Mouse (Mus musculus): ENCODE results near the gene Camk2b. TPM values are rescaled to one million over a fixed set of nuclear protein-coding genes. Genes with fewer than 3 reads are reported as not detected.

The Camk2b gene
- total RNA-seq, 2 experiments from 2014 or later: 1,149 to 1,215 TPM

DNA sequence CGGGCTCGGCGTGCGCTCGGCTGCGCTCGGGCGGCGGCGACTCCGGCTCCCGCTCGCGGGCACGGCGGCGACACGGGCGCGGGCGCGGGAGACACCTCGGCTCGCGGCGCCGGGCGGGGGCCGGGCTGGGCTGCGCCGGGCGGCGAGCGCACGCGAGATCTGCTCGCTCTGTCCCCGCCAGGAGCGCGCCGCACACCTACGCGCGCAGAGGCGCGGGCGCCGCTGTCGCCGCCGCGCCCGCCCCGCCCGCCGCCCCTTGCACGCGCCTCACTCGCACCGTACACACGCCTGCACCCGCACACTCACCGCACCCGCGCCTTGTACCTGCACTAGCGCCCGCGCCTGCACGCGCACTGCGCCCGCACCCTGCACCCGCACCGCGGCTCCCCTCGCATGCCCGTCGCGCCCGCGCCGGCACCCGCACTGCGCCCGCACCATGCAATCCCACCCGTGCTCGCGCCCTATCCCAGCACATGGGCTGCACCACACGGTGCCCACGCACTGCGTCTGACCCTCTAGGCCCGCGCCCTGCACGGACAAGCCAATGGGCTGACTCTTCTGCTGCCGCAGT, 526 bp downstream of the Camk2b start:
- DNase-seq (ENCODE audit: low spot score in 2 of 2): peak in 1 of 2 experiments; percentile 75
- Histone ChIP-seq H3K4me3 (peak overlapping the region; percentile 76), H3K27ac (peak overlapping the region; percentile 99)
- no peak for TF ChIP-seq CTCF (conservative IDR thresholded peaks at IDR 0.05)

DNA sequence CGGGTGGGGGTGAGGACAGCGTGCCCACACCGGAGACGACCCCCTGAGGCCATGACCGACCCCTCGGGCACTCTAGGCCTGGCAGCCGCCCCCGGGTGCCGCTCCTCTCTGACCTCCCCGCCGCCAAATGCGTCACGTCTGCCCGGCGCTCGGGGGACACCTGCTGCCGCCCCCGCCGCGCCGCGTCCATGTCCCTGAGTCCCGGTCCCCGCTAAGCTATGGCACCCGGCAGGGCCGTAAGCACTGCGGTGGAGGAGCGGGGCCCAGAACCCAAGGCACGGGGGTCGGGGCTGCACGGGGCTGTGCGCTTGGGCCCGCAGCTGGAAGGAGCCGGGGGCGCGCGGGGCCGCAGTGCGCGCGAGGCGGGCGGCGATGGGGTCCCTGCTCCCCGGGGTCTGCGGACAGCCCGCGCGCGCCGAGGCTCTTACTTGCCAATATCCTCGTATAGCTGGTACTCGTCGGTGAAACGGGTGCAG, 1.1 kb downstream of the Camk2b start:
- TF ChIP-seq CTCF (conservative IDR thresholded peaks at IDR 0.05): no peak
- peak overlapping the region; percentile 99 for H3K27ac ChIP-seq
- DNase-seq (ENCODE audit: low spot score in 2 of 2): peak in 1 of 2 experiments; percentile 32
- H3K4me3 ChIP-seq: peak overlapping the region; percentile 76

DNA sequence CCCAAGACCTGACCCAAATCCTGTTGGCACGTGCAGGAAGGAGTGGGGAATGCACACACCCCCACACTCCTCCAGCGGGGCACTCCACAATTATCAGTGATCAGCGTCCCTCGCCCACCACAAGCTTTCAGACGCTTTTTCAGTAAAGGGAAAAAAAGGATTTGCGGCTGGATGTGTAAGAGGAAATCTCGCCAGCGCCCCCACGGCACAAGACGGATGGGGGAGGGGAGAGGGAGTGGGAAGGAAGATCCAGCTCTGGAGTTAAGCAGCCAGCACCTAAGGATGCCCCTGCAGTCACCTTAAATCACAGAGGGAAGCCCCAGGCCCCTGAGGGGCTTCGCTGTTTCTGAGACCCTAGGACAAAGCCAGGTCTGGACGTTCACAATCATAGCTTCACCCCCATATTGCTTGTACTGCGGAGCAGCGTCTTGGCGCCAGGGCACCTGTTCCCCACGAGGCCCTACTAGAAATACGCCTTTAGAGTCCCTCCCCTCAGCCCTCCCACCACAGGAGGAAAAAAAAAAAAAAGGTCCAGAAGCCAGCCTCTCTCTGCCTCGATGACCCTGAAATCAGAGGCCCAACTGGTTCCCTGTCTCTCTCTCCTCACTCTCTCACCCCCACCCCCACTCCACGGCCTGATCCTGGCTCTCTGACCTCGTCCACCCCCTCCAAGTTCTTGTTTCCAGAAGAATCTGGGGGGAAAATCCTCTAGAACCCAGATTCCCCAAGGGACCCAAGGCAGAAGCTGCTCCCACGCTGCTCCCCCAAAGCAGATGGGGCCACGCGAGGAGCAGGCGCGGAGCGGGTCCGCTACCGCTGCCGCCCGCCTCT, 1.7 kb downstream of the Camk2b start:
- DNase-seq (ENCODE audit: low spot score in 2 of 2): peak in 1 of 2 experiments; percentile 60
- 0 out of 2 replicates have a peak, but pooled peaks have one; percentile 4 for TF ChIP-seq CTCF (conservative IDR thresholded peaks at IDR 0.05)

DNA sequence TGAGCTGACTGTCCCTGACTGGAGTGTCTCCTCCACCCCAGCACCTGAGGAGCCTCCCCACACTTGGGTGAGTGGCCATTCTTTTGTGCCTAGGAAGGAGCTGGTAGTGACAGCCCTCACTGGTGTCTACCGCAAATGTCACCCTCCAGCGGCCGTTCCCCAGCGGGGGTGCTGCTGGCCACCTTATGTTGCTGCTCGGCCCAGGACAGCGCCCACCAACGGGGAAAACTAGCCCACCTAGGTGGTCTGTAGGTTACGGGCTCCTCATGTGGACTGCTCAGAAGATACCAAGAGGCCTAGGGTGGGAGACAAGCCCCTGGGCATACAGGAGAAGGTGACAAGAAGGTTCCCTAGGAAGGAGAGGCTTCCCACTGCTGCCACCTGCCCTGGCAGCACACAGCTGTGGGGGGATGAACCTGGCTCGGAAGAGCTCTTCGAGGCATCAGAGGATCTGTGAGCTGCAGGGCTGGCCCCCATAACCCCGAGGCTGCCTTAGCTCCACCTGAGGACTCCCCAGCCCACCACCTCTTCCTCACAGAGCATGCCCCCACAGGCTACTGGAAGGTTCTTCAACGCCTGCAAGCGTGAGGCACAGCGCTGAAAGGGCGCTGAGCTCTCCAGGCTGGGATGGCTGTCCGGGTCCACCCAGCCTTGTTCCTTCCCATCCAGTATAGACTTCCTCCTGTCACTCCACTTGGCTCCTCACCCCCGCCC, 2.5 kb downstream of the Camk2b start:
- Histone ChIP-seq H3K27ac (peak overlapping the region; percentile 99), H3K4me3 (peak overlapping the region; percentile 76)
- TF ChIP-seq CTCF (conservative IDR thresholded peaks at IDR 0.05): no peak
- DNase-seq (ENCODE audit: low spot score in 2 of 2): no peak

More for the DNA sequence above, 1.7 kb downstream of the Camk2b start:
- Histone ChIP-seq H3K4me3 (peak overlapping the region; percentile 76), H3K27ac (peak overlapping the region; percentile 99)

DNA sequence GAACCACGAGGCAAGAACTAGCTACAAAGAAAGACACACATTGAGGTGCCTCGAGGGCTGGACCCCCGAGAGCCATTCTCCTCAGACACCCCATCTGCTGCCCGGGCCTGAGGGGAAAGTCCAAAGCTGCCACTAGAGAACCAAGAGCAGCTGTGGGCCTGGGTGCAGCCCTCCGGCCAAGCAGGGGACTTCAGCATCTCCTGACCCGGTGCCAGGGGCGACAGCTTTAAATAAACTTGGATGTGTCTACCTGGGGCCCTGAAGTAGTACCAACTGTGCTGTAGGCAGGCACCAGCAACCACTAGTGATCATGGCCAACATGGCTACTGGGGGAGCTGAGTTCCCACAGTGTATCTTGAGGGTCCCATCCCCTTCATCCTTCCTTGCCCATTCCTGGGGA, 3.1 kb downstream of the Camk2b start:
- peak overlapping the region; percentile 76 for H3K4me3 ChIP-seq
- H3K27ac ChIP-seq: peak overlapping the region; percentile 99
- DNase-seq (ENCODE audit: low spot score in 2 of 2): no peak
- no peak for TF ChIP-seq CTCF (conservative IDR thresholded peaks at IDR 0.05)

DNA sequence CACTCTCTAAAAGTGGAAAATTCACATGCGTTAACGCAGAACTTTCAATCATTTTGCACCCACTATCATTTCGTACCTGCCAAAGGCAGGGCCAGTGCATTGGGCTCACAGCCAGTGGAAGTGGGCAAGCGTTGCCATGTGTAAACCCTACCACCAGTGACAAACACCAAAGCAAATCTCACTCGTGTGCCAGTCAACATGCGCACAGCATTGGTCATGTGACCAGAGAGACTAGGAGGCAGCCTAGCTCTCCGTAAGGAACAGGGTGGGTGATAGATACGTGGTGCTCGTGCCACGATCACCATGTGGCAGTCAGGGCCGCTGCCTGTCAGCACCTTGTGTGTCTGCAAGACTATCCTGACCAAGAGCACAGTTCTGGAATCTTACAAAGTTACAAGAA, 3.8 kb downstream of the Camk2b start:
- Histone ChIP-seq H3K4me3 (peak overlapping the region; percentile 76), H3K27ac (peak overlapping the region; percentile 99)
- no peak for TF ChIP-seq CTCF (conservative IDR thresholded peaks at IDR 0.05)
- no peak for DNase-seq (ENCODE audit: low spot score in 2 of 2)

DNA sequence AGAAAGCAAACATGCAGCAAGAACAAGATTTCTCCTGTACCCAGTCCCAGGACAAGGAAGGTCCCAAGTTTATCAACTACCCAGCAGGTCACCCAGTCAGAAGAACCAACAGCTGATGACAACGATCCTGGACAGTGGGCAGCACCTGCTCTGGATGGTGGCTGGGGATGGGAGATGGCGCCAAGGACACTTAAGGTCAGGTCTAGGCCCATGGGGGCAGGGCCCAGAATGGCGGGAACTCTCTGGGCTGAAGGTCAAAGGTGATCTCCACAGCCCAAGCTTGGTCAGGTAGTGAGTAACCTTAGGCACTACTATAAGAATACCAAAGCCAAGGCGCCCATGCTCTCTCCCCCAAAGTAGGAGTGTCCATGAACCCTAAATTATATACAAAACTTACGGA, 4.3 kb downstream of the Camk2b start:
- Histone ChIP-seq H3K4me3 (peak overlapping the region; percentile 76), H3K27ac (peak overlapping the region; percentile 99)
- DNase-seq (ENCODE audit: low spot score in 2 of 2): no peak
- TF ChIP-seq CTCF (conservative IDR thresholded peaks at IDR 0.05): no peak

DNA sequence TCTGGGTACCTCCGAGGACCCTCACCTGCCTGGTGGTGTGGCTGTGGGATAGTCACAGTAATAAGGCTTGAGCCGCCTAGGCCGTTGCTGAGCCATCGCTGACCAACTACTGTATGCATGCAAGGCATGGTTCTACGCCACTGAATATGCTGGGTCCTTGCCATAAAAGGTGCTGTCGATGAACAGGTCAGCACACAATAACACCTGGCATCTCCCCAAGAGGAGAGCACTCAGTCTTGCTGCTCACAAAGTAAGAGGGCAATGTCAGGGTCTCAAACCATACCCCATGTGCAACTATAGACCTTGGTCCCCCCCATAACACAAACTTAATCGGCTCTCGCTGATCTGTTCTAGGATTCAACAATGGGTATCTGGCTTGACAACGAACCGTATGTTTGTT, 7.0 kb downstream of the Camk2b start:
- Histone ChIP-seq H3K27ac (peak overlapping the region; percentile 32; the same call in 1 of the 2 replicates), H3K4me3 (peak overlapping the region; percentile 37)
- TF ChIP-seq CTCF (conservative IDR thresholded peaks at IDR 0.05): no peak
- DNase-seq (ENCODE audit: low spot score in 2 of 2): no peak

DNA sequence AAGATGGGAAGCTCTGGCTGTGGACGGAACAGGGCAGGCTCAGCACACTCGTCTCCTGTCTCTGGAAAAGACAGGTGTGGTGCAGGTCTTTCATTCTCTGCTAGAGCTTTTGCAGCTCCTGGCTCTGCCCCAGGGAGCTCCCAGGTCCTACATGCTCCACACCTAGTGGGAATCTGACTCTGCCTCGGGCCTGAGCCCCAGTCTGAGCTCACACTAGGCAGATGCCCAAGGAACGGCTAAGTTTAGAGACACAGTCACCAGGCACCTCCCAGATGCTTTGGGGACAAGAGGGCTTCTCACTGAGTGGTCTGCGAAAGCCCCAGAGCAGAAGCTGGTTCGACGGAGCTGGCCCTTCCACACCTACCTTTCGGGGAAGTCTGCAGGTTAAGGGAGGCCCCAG, 12.8 kb downstream of the Camk2b start:
- peak overlapping the region; percentile 18; the same call in 1 of the 2 replicates for H3K27ac ChIP-seq
- no peak for DNase-seq (ENCODE audit: low spot score in 2 of 2)
- no peak for TF ChIP-seq CTCF (conservative IDR thresholded peaks at IDR 0.05)
- H3K4me3 ChIP-seq: no peak overlapping the region

DNA sequence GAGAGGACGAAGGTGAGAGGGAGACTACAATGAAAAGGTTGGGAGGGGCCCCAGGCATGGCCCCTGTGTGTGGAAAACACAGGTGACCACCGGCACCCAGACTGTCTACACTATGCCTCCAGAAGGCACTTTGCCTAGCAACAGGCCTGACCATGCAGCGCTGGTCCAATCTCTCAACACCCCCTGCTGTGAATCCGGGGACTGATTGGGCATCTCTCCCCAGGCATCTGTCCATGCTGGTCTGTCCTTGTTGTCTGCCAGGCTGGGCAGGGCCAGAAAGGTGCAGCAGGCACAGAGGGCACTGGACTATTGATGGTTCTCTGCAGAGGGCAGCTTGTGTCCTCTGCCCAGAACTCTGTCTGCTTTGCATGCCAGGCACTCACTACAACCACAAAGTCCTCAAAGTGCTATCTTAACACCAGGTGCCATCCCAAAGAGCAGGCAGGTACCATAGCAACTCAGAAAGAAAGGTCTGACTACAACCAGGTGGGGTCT, 16.0 kb downstream of the Camk2b start:
- DNase-seq (ENCODE audit: low spot score in 2 of 2): no peak
- Histone ChIP-seq H3K27ac (peak overlapping the region; percentile 34), H3K4me3 (no peak overlapping the region)
- no peak for TF ChIP-seq CTCF (conservative IDR thresholded peaks at IDR 0.05)

DNA sequence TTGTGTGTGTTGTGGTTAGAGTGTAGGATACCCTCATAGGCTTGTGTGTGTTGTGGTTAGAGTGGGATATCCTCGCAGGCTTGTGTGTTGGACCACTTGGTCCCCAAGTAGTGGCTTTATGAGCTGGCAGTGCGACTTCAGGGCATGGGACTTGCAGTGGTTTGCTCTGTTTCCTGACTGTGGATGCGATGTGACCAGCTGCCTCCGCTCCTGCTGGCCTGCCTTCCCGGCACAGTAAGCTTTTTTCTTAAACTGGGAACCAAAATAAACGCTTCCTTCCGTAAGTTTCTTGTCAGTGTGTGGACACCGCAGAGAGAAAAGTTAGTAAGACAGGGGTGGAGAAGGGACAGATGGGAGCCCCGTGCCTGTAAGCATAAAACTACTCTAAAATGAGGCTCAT, 18.0 kb downstream of the Camk2b start:
- no peak for TF ChIP-seq CTCF (conservative IDR thresholded peaks at IDR 0.05)
- no peak for DNase-seq (ENCODE audit: low spot score in 2 of 2)
- Histone ChIP-seq H3K4me3 (no peak overlapping the region), H3K27ac (no peak overlapping the region)

DNA sequence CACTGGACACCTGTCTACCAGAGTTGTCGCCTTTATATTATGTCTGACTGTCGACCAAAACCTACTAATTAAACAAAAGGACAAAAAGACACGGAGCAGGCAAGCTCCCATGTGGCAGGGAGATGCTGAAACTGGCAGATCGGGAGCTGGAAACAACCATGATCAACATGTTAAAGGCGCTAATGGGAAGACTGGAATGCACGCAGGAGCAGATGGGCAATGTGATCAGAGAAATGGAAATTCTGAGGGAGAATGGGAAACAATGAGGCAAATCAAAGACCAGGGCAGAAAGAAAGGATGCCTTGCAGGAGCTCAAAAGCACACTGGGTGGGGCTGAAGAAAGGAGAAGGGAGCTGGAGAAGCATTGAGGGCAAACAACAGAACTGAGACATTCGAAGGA, 27.2 kb downstream of the Camk2b start:
- no peak for DNase-seq (ENCODE audit: low spot score in 2 of 2)
- Histone ChIP-seq H3K4me3 (peak overlapping the region; percentile 13; the same call in 1 of the 2 replicates), H3K27ac (peak overlapping the region; percentile 81)
- no peak for TF ChIP-seq CTCF (conservative IDR thresholded peaks at IDR 0.05)

DNA sequence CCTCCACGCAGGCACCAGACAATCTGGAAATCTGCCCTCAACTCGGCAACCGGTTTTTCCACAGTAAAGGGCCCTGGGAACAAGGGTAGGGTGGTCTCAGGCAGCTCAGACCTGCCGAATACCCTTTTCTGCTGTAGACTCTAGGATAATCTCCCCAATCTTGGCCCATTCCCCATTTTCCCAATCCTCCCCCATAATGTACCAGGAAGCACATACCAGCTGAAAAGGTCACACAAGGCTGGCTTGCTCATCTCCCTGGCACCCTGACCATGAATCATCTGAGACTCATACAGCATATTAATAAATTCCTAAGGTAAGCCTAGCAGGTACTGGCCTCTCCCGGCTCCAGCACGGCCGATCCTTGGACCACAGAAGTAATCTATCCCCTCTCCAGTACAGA, 28.5 kb downstream of the Camk2b start:
- H3K4me3 ChIP-seq: peak overlapping the region; percentile 4; the same call in 1 of the 2 replicates
- H3K27ac ChIP-seq: peak overlapping the region; percentile 81
- TF ChIP-seq CTCF (conservative IDR thresholded peaks at IDR 0.05): no peak
- no peak for DNase-seq (ENCODE audit: low spot score in 2 of 2)

Data from layer of hippocampus, adult 2 months (tissue).